Mouse (Mus musculus) B cell, adult 2 months (primary cell): ENCODE data around the gene Gm10392.

Experiments used
- DNase-seq, 2 experiments: peaks; one replicate each; pipeline ENCODE4 v3.0.0; 2022

The Gm10392 gene

DNA sequence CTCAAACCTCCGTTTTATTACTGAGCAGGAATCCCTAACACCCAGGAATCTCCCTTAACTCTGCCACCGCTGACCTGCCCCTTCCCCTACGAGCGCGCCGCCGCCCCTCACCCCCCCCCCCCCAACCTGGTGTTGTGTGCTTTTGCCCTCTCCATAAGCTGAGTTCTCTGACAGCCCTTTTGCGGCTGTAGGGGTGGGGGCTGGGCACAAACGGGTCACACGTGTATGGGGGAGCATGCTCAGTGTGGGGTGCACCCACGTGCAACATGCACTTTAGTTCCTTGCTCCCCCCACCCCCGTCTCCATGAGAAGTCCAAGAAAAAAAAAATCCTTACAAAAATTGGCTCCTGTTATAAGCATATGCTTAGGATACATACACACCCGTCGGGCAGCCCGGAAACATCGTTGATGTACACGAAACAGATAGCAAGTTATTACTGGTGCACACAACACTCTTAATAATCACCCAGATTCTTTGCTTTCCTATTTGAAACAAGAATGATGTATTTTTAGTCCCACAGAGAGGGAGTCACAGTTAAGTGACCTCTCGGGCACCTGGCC lies 26.6 kb downstream of the Gm10392 start:
- DNase-seq: peak; percentile 28 to 48

DNA sequence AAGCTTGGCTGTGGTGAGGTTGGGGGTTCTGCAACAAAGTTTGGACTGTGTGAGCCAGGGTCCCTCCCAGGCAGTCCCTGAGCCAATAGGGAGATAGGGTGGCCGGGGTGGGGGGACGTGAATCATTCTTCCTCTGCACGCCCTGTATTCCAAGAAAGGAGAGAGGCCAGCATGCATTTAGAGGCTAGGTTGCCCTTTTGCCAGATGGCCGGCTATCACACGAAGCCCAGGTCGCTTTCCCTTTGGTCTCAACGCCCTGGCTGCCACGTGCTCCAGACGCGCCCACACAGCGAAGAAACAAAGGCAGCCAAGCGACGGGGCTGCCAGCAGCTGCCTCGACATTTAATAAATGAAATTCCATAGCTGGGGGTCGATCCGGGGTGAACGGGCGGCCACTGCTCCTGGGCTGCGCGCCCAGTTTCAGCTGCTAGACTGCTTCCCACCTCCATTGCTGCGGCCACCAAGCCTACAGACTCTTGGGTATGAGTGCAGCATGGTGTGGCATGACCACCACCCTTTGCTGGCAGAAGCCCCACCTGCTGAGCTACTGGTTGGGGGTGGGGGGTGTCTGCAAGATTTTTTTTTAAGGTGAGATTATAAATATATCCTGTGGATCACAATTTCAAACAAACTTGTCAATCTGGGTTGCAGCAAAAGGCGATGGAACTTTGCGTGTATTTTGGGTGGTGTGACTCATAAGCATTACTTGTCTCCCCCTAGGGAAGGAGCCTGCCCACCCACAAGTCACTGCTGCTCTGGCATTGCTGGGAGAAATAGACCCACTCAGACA lies 27.3 kb downstream of the Gm10392 start:
- peak; percentile 36 to 39 for DNase-seq

DNA sequence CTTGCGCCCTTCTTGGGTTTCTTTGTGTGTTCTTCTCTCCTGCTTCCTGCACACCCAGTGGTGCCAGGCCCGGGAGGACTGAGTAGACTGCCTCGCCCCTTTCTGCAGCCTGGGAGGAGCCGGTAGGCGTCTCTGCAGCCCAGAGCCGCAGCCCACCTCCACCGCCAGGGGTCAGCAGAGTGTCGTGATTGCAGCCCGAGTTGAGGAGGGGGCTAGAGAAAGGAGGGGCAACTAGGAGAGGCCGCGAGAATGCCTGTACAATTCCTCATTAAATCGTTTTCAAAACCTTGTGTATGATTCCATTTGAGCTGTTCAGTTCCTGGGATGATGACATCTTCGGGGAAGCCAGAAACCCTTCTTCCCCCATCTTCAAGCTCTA lies 27.9 kb downstream of the Gm10392 start:
- DNase-seq: peak; percentile 89 to 91

DNA sequence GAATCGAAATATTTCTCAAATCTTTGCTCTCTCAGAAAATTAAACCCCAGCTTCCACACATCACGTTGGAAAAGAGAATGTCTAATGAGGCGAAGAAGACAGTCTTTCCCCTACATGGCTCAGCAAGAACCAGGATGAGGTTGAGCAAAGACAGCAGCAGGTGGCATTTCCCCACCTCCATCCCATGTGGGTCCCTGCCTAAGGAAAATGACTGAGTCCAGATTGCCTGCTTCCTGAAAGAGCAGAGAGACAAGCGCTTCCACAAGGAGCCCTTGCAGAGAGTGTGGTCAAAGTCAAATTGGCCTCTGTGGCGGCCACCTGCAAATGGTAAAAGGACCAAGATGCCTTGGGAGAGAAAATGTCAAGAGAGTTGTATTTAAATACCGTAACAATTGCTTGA lies 28.5 kb downstream of the Gm10392 start:
- DNase-seq: no peak

DNA sequence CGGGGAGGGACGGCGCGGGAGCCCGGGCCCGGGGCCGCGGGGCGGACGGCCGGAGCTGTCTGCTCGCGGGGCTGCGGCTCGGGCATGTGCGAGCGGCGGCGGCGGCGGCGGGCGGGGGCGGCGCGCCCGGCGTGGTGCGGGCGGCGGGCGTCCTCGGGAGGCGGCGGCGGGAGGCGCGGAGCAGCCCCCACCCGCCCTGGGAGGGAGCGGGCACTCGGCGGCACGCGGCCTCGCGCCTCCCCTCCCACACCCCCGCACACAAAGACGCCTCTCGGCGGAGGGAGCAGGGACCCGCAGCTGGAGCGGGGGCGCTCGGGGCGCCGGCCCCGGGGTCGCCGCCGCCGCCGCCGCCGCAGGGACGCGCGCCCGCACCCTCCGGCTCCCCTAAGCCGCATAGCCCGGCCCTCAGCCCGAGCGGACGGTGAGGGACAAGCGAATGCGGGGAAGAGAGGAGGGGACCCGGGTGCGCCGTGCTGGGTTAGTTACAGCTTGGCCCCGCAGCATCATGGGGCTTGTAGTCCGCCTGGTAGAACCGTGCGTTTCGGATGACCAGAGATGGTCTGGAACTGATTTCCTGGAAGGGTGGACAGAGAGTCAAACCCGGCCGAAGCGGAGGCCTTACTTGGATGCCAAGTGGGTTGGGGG lies 29.3 kb downstream of the Gm10392 start, which contains the start of gene Ankrd13b:
Gene Ankrd13b, minus strand, starts transcription at position 88 of the 645 bp plus-strand sequence.
- DNase-seq: peak; percentile 45 to 50

DNA sequence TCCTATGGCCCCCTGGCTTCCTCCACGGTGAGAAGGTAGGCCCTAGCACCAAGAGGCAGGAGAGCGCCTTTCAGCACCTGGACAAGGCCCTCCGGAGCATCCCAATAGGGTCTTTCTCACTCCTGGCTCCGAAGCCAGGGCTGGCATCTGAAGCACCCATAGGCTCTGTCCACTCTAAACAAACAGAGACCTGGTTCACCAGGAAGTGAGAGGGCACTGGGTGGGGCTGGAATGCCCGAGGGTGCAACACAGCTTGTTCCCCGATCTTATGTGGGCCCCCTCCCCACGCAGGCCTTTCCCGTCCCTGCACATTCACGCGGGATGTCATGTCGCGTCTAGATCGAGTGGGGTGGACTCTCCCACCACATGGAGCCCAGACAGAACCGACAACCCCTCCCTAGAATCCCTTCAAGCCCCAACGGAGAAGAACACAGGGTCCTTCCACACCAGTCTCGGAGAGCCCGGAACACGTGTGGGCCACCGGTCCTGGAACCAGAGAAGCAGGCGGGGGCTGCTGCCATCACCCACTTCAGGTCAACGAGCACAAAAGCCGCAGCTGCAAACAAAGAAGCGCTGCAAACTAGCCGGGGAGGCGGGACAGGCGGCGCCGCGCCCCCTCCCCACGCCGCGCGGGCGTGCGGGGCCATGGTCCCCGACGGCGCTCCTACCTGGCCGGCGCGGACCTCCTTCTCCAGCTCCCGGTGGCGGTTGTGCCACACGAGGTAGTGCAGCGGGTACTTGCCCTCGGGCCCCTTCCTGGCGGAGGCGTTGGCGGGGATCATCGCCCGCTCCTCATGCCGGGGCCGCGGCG lies 30.0 kb downstream of the Gm10392 start:
- peak; percentile 19 to 36 for DNase-seq

DNA sequence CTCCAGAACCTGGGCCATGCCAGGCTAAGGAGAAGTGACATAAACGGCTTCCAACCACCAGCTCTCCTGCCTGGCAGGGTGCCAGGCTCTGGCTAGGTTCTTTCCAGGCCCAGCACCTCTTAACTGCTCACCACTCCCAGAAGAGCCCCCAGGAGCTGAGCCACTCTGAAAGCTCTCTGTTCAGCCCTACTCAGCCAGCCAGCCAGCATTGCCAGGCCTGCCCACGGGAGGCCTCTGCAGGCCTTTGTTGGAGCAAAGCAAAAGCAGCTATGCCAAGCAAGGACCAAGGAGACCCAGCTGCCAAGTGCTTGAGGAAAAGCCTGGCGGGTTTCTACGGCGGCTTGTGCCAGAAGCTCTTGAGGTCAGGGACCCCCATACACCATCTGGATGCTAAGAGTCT lies 32.2 kb downstream of the Gm10392 start:
- DNase-seq: no peak

DNA sequence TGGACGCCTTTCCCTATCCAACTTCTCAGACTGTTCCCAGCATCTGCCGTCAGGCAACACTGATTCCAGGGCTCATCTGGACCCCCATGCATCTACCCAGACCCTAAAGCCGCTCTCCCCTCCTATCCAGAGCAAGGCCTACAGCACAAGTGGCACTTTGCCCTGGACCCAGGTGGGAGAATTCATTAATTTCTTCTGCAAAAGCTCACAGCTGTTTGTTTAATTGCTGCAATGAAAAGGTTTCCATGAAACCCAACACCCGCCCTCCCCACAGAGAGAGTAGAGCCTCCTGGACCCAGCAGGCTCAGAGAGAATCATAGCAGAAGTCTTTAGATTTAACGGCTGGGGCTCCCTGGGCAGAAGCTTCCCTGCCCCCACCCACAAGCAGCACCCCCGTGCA lies 33.8 kb downstream of the Gm10392 start:
- DNase-seq: no peak

DNA sequence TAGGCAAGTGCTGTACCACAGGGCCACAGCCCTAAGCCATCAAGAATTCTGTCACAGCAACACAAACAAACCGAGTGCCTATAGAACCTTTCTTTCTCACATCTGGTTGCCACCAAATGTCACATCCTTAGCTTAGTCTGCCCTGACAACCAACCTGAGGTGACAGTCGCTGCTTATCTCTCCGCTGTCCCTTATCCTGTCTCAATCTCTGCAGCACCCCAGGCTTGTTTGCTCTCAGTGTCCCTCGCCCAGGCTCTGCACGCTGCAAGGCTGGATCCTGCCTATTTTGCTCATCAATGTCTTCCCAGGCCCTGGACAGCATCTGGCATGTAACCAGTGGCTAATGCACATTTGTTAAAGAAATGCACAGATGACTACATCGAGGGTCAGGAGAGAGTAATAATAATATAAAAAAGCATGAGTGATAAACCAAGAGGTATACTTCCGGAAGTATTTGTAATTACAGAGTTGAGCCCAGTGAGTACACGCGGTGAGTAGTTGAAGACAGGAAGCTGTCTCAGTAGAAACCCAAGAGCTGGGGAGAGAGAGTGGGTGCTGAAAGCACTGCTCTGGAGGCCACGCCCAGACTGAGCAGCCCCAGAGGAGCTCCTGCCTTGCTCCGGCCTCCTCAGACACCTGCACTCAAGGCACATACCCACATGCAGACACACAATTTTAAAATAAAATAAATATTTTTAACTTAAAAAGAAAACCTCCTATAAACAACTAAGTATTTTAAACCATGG lies 35.3 kb downstream of the Gm10392 start:
- DNase-seq: peak in 1 of 2 experiments; percentile 27

DNA sequence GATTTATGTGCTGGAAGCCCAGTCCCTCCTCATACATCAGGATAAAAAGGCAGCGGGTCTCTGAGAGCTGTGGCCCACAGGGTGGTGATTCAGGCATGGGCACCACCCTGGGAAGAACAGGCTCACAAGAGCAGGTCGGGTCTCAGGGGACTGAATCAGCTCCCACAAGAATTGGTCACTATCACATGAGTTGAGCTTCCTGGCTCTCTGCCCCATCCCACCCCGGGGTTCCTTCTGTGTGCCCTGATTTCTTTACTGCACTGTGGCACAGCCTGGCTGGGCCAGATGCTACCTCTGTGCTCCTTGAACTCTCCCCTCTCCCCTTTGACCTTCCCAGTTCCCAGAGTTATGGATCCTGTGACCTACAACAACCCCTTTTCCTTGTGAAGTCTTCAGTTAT lies 36.0 kb downstream of the Gm10392 start:
- DNase-seq: no peak

DNA sequence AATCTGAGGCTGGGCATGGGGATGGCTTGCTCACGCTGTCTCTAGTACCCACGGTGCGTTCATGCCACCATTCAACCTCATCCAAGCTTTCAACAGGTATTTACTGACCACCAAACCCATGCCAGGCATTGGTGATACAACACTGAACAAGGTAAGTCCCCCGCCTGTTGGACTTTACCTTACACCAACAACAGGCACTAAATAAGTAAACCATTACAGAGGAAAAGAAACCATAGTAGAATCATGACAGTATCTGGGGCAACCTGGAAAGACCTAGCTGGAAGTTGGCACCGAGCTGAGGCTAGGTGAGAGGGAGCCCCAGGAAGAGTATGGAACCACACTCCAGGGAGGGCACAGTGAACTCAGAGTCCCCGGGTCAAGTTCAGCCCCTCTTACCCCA lies 42.1 kb downstream of the Gm10392 start:
- DNase-seq: no peak

DNA sequence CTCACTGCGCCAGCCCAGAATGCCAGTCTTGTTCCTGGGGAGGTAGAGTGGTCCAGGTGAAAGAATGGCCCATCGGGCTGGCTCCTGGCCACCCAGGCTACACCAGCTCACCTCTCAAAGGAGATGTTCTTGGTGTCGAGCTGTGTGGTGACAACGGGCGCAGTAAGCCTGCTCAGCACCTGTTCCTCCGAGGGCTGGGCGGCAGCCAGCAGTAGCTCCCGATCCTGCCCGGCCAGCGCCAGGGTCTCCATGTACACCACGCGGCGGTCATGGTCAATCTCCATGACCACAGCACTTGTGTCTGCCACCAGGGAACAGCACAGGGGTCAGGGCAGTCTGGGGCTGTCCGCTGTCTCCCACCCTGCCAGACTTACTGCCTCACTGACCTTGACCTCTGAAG lies 42.8 kb downstream of the Gm10392 start:
- DNase-seq: no peak

DNA sequence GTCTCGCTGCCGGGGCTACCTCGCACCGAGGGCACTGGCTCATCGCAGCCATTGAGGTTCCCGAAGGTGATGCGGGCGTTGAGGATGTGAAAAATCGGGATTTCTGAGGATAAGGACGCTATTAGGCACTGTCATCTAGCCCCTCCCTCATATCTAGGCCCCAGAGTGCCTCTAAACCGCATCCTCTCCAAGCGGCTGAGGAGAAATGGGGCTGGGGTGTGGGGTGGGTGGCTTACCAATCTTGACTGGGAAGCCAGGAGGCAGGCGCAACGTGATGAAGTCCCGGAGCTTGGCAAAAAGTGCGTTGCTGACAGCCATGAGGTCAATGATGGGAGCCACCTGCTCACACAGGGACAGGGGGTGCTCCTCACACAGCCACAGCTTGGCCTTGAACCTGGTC lies 46.2 kb downstream of the Gm10392 start:
- no peak for DNase-seq

DNA sequence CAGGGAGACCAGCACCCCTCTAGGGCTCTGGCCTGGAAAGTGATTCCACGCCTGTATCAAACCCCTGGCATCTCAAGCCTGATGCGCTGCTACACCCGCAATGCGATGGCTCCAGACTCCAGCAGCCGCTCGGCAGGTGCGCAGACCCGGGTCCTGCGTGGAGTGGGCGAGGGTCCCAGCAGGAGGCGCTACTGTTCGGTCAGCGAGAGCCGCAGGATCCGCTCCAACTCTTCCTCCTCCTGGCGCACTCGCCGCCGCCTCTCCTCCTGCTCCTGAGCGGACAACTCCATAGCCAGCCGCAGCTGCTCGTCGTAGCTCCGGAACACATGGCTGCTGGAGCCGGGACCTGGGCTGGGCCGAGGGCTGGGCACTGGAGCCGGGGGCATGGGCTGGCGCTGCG lies 47.6 kb downstream of the Gm10392 start:
- DNase-seq: no peak

DNA sequence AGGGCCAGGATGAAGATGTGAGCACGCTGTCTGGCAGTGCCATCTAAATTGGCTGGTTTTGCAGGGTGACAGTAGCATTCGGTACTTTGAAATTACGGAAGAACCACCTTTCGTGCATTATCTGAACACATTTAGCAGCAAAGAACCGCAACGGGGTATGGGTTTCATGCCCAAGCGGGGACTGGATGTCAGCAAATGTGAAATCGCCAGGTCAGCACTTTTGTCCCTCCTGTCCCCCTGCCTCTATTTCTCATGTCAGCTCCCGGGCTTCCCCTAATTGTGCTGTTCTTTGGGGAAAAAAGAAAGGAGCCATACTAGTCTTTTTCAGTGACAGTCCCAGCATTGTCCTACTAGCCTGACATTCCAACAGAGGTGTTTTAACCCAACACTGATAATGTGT lies 50.6 kb downstream of the Gm10392 start:
- no peak for DNase-seq

DNA sequence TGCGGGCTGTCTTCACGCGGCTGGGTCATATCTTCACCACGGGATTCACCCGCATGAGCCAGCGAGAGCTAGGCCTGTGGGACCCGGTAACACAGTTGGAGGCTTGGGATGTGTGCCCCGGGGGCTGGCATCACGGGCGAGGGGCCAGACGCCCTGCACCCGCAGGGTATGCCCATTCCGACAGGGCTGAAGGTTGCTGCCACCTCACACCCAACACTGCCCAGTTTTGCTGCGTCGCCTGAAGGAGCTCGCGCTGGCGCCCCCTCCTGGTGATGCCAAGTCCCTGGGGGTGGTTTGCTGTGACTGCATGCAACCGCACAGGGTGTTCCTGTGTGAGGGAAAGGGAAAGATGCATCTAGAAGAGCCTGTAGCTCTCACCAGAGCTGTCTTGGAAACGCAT lies 51.2 kb downstream of the Gm10392 start:
- peak; percentile 91 for DNase-seq

DNA sequence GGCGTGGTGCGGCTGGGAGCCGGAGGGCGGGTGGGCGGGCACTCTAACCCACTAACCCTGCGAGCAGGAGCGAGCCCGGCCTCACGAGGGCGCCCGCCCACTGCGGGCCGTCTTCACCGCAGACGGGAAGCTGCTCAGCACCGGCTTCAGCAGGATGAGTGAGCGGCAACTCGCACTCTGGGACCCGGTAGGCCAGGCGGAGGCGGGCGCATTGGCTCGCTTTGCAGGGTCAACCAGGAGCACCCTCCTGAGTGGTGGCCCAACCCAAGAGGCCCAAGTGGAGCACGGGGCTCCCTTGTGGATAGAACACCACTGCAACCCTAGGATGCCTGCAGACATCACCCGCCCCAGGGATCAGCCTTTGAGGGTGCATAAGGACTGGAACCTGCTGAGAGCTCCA lies 51.8 kb downstream of the Gm10392 start:
- DNase-seq: peak; percentile 87
